Mouse (Mus musculus) heart, postnatal 10 days (tissue): ENCODE data around the gene 4921539E11Rik. TPM values are rescaled to one million over a fixed set of nuclear protein-coding genes. Genes with fewer than 3 reads are reported as not detected.
A peak's percentile ranks its signal among the peaks of the same experiment; 100 is the strongest.

ENCODE experiments used
- DNase-seq, 2 experiments: peaks; one replicate each; pipeline ENCODE4 v3.0.0; 2021
- intact Hi-C: fragments of 180-260 bp; cut with DNase I; formaldehyde crosslinking; loops from one replicate; pipeline ENCODE4 v1.15.1; 2025
- total RNA-seq, 2 experiments: library from RNA; stranded (reverse); gene quantifications; 2 replicates each; pipeline ENCODE4 v1.2.3; 2021

4921539E11Rik gene
- total RNA-seq, 2 experiments from 2014 or later = not detected

- intact Hi-C loops = no loop called here
- no peak for DNase-seq
Observed at GRCm38 (mm10) chr4:103247813-103248212, 42.9 kb downstream of the 4921539E11Rik start.

DNA sequence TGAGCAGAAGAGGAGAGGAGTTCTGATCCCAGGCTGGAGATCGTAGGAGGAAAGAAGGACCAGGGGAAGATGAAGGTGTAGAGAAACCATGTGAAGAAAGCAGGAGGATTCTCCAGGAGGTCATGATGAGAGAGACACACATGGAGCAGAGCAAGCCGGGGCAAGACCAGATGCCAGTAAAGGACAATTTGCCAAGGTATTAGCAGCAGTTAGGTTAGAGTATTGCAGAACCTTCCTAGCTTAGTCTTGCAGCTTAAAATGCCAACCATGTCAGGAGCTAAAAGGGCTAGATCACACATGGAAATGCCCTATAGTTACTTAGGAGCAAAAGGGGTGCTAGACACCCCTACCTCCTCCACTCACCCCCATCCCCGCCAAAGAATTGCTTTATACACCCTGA lies 43.4 kb downstream of the 4921539E11Rik start:
- DNase-seq = no peak
- intact Hi-C loops = no loop called here

DNA sequence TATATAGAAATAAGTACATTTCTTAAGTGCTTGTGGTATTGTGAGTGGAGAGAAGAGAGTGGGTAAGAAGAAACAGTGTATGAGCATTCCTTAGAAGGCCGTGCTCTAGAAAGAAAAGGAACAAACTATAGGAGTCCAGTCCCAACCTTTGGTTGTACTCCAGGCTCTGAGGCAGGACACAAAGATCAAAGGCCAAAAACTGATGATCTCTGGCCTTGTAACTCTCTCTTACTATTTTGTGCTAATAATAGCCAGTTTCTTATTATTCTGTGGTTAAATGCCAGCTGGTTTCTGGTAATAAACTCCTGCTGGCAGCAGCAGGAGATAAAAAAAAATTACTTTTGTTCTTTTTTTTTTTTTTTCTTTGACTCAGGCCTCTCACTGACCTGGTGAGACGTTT lies 58.5 kb downstream of the 4921539E11Rik start:
- no peak for DNase-seq
- intact Hi-C loops = no loop called here

DNA sequence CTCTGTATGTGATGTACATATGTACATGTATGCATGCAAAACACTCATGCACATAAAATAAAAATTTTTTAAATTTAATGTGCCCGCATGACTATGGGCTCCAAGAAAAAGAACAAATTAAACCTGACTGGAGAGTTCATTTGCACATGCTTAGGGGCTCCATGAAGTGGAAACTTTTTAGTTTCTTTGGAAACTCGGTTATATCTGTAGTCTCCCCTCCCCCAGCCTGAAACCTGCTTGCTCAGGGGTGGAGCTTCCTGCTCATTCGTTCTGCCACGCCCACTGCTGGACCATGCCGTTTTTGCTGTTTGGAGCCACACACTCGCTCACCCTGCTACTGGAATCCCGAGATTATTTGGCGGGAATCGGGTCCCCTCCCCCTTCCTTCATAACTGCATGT lies 67.8 kb downstream of the 4921539E11Rik start:
- intact Hi-C loops = no loop called here
- no peak for DNase-seq

DNA sequence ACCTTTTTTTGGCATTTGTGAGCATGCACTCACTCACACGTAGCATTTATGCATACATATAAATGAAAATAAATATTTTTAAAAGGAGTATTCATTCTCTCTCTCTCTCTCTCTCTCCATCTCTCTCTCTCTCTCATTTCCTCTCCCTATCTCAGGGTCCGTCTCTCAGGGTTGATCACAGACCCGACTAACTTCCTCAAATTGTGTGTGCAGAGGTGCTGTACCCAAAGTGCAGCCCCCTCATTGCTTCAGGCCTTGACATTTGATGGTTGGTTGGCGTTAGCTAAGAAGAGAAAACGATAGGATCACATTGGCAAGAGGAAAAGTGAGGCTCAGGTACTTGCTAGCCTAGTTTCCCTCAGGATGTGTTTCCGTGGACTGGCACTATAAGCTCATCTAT lies 68.9 kb downstream of the 4921539E11Rik start:
- no peak for DNase-seq
- intact Hi-C loops = no loop called here

GRCm38 (mm10) chr4:103219011-103219410 lies 71.7 kb downstream of the 4921539E11Rik start:
- intact Hi-C loops = loop anchor here (10.0 kb wide), 1 partner anchor 724 kb away; no protein-coding TSS in a partner anchor

GRCm38 (mm10) chr4:103216046-103216445 lies 74.6 kb downstream of the 4921539E11Rik start:
- no peak for DNase-seq
- intact Hi-C loops = loop anchor here (10.0 kb wide), 1 partner anchor 721 kb away; no protein-coding TSS in a partner anchor

More at GRCm38 (mm10) chr4:103219011-103219410, 71.7 kb downstream of the 4921539E11Rik start:
- DNase-seq = no peak

- intact Hi-C loops = loop anchor here (2.0 to 10.0 kb wide), 5 partner anchors 36 to 720 kb away; partner anchors contain the start of genes Mier1 and Wdr78
- peak; percentile 83 to 86 for DNase-seq
Observed at GRCm38 (mm10) chr4:103214925-103215820, 75.5 kb downstream of the 4921539E11Rik start, which contains the start of gene Slc35d1. TSS of gene Slc35d1 (minus strand) at chr4:103215164.

DNA sequence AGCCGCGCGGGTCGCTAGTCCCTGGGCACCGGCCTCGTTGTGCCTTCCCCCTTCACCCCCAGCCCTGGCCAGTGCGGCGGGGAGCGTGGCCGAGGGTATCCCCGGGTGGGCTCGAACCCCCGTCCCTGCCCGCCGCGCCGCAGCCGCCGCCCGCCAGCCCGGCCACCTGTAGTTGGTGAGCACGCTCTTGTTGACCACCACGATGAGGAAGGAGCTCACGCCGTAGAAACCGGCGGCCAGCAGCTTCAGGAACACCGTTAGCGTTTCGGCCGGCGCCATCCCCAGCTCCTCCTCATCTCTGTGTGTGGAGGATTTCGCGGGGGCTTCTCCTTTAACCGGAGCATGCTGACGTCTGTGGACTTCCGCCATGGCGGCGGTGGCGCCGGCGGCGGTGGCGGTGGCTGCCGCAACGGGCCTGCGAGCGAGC lies 76.2 kb downstream of the 4921539E11Rik start:
- DNase-seq = peak; percentile 81 to 83
- intact Hi-C loops = loop anchor here (2.0 to 10.0 kb wide), 5 partner anchors 36 to 720 kb away; partner anchors contain the start of genes Mier1 and Wdr78

- intact Hi-C loops = loop anchor here (2.0 to 10.0 kb wide), 5 partner anchors 35 to 719 kb away; partner anchors contain the start of genes Mier1 and Wdr78
- DNase-seq = peak; percentile 23 to 31
Observed at GRCm38 (mm10) chr4:103213859-103214497, 76.7 kb downstream of the 4921539E11Rik start.

DNA sequence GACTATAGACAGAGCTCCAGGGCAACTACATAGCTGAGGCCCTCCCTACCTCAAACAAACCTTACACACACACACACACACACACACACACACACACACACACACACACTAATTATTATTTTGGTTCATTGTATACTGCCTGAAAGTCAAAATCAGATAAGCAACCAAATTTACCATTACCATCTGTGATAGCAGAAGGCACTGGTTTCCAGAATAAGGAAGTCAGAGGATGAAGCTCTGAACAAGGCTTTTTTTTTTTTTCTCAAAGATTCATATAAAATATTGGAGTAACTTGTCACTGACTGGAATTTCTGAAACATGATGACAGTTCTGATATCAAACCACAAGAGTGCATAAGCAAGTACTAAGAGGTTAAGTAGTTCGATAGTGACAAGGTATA lies 82.1 kb downstream of the 4921539E11Rik start:
- DNase-seq = no peak
- intact Hi-C loops = no loop called here

GRCm38 (mm10) chr4:103203646-103204045 lies 87.0 kb downstream of the 4921539E11Rik start:
- intact Hi-C loops = no loop called here
- no peak for DNase-seq

- DNase-seq = no peak
- intact Hi-C loops = no loop called here
Observed at GRCm38 (mm10) chr4:103200046-103200445, 90.6 kb downstream of the 4921539E11Rik start.

- DNase-seq = no peak
- intact Hi-C loops = no loop called here
Observed at GRCm38 (mm10) chr4:103199086-103199485, 91.6 kb downstream of the 4921539E11Rik start.

GRCm38 (mm10) chr4:103197401-103197800 lies 93.3 kb downstream of the 4921539E11Rik start:
- intact Hi-C loops = no loop called here

GRCm38 (mm10) chr4:103192421-103192820 lies 98.2 kb downstream of the 4921539E11Rik start:
- DNase-seq = no peak
- intact Hi-C loops = no loop called here

More at GRCm38 (mm10) chr4:103197401-103197800, 93.3 kb downstream of the 4921539E11Rik start:
- no peak for DNase-seq

DNA sequence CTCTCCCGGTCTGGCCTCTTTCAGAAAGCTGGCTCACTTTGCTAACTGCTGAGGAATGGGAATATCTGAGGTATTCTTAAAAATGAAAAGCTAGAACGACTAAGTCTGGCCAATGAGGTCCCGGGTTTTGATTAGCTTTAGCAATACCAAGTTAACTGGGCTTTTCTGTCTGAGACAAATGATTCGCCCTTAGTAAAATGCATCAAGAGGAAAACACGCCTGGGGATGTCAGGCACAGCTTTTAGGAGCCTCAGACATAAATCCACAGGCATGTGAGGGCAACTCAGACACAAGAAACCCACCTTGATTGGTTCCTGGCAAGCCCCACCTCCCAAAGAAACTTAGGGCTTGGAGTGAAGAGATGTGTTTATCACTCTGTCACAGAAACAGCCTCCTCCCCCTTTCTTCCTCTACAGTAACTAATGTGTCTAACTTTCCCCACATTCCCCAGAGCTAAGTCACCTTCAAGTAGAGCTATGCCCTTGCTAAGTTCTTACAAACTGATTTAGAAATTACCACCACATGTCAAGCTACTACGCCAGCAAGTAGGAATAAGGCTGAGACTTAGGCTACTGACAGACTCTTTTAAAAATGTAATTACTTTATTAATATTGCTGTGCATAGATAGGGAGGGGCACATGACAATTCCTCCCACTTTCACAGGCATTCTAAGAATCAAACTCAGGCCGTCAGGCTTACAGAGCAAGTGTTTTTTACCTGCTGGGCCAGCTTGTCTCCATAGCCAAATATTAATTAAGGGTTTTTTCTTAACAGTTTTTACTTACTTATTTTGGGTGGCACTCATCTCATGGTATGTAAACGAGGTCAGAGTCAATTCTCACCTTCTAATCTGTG lies 101.7 kb downstream of the 4921539E11Rik start:
- intact Hi-C loops = no loop called here
- DNase-seq = no peak
